Mouse (Mus musculus) kidney, postnatal 25 days (tissue): ENCODE measurements at regions not wholly inside any gene's neighbourhood (a gene's known extent, or its start where the extent isn't known, plus 50 kb on each side); places are given as distances from the start of the nearest gene placed in this dataset.
A peak's percentile ranks its signal among the peaks of the same experiment; 100 is the strongest.

Source experiments
- DNase-seq, 2 experiments: peaks; one replicate each; pipeline ENCODE4 v3.0.0; 2021; ENCODE audit warnings: mixed read lengths in 2 of 2

DNA sequence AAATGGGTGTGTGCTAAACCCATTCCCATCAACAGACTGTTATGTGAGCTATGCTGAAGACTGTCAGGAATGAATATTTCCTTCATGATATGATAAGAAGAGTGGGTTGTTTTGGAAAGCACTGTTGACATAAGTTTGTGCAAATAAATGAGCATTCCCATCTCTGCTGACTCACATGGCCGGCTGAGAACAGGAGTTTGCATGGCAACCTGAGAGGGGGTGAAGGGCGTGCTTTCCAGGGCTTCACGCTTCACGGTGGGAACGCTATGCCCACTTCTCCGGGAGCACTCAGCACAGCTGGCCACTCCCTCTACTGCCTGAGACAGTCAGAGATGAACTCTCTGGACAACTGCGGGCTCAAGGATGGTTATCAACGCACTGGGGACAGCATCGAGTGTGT is 348.9 kb upstream of the Slc24a5 start:
- DNase-seq, result no peak

DNA sequence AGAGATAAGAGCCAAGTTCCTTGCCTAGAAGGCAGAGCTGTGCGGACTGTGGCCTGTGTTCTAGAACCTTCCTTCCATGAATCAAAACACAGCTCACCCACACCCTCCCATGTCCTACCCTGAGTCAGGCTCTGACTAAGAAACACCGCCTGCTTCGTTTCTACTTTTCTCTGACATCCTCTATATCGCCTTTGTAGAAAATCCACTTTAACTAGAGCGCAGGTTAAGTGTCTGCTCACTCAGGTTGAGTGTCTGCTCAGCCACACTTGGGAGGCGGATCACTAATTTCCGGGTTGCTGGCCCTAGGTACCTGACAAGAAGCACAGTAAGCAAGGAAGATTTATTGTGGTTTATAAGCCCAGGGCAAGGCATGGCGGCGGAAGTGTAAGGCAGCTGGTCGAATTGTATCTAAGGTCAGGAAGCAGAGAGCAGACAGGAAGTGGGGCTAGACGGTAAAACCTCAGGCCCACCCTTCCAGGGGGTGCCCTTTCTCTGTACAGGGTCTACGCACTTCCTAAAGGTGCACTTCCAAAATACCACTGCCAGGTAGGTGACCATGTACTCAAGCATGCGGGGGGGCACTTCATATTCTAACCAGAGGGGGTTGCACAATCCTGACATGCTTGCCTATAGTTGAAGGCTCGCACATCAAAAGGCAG is 348.0 kb upstream of the Slc24a5 start:
- DNase-seq, result peak in 1 of 2 experiments; percentile 37

DNA sequence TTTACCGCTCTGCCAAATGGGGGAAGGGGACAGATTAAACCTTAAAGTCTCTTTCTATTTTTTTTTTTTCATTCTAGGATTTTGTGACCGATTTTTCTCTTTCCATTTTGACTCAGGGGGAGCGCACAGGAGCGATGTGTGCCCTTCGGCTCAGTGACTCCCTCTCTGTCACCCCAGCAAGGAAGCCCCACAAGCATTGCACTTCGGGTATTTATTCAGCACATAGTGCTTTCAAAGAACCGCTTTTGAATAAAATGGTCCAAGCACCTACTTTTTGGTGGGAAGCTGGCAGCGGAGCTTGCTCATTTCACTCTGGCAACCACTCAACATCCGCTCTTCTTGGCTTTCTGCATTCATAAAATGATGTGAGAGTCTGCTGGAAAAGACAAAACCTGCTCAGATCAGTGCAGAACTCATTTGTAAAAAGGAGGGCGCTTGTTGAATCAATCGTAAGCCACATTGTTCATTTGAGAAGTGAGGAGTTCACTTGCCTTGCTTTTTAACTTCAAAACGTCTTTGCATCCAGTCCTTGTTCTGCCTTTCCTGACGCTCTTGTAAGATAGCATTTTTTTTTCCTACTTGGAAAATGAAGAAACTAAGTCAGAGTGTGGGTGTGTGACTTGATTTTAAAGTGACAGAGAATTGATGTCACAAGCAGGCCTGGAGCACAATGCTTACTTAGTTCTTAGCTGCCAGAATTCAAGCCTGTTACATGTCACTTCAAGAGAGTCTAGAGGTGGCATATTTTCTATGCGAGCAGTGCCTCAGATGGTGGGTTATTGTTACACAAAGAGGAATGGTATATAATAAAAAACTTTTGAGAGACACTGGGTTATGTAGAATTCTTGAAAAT is 347.1 kb upstream of the Slc24a5 start:
- DNase-seq, result no peak

DNA sequence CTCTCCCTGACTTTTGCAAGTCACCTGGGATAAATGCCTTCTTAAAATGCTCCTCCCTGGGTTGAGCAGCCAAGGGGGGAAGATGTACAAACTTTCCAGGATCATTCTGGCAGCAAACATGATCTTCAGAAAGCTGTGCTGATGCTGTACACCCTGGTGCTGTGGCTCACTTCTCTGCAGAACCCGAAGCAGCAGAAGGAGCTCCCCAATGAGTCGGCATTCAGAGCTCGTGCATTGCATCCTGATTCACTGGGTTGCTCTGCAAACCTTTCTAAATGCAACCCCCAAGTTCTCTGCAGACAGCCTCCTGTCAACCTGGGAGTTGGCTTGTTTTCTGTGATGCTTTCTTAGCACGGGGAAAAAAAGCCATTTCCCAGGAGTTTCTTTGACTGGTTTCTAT is 343.8 kb upstream of the Slc24a5 start:
- DNase-seq, result no peak

DNA sequence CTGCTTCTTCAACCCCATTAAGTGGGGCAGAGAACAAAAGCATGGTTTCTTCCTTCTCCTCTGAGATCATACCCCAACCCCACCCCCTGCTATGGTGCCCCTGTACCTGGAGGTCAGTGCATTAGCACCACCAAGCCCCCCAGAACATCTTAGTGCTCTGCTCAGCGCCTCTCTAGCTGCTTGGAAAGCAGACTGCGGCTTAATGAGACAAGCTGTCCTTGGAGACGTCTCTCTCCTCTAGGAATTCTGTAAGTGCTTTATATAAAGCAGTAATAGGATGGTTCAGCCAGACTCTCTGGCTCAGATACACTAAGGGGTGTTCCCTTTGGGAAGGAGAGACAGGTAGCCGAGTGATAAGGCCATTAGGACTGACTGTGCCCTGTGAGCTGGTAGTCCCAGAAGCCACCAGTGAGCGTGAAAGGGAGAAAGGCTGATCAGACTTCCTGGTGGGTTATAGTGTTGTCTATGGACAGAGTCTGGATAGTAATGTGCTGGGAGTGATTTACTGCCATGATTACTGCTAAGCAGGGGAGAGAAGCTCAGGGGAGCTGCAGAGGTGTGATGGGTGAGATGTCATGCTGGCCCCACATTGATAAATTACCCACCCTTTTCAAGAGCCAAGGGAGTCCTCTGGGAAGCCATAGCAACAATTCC is 343.0 kb upstream of the Slc24a5 start:
- DNase-seq, result no peak

DNA sequence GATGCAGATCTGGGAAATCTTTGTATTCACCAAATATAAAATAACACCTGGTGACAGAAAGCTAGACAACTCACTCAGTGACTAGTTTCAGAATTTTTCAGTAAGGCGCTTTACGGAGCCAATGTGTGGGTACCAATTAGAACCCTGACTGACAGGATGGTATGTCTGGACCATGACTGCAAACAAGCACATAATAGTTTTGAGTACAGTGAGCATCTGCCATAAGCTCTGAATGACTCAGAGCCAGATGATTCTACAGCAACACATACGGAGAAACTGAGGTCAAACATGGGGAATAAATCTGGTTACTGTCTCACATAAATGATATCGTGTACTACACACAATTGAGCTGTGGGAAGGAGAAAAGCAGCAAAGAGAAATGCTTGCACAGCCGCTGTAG is 339.9 kb upstream of the Slc24a5 start:
- no peak for DNase-seq

DNA sequence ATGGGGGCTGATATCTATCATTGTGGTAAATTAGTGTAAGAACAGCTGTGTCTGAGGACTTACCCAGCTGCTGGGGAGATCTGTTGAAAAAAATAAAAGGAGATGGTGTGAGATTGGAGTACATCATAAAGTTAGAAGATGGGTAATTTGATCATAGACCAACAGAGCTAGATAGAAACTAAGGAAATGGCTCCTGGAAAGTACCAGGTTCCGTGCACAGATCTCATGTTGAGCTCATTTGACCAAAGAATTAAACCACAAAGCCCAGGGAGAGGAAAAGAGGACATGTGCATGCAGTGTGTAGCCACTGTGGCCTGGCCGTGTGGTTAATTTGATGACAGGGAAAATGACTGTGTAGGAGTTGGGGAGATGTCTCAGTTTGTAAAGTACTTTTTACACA is 335.3 kb upstream of the Slc24a5 start:
- no peak for DNase-seq

DNA sequence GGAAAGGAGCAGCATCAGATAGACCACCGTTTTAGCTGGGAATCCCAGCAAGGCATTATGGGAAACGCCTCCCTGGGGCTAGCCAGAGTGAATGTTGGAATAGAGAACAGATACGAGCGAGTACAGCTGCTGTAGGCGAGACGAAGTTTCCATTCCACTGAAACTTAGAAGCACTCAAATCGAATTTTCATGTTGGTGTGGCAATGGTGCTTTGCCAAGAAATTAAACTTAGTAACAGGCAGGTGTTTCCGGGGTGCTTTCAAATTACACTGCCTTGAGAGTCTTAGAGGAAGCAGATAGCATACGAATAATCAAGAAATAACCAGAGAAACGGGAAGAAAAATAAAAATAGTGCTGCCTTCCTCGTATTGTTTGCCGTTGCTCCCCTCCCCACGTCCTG is 327.1 kb upstream of the Slc24a5 start:
- DNase-seq, result no peak

DNA sequence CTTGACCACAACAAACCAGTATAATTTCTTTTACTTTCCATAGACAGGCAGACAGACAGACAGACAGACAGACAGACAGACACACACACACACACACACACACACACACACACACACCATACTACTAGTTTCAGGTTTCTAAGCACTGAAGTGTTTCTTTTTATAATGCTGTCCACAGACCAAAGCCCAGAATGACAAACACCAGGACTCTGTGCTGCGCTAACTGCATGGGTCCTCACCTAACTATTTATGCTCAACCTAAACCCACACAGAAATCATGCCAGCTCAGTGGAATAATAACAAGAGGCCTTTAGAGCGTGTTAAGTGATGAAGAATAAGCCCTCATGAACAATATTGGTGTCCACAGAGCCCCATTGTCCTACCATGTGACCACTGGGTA is 325.0 kb upstream of the Slc24a5 start:
- DNase-seq, result no peak

DNA sequence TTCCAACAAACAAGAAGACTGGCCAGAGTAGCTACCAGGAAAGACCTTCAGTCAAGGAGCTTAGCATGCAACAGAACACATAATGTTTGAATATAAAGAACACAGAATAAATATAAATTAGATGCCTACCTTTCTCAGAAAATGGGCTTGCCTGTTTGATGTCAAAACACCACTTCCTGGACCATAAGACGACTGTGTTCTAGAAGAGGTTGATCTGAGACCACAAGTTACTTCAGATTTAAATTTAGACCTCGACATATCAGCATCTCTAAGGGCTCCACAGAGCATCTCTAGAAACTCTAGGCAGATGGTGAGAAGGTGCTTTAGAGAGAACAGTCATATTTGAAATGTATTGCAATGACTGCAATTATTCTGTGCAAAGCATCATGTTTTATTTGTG is 322.9 kb upstream of the Slc24a5 start:
- no peak for DNase-seq

DNA sequence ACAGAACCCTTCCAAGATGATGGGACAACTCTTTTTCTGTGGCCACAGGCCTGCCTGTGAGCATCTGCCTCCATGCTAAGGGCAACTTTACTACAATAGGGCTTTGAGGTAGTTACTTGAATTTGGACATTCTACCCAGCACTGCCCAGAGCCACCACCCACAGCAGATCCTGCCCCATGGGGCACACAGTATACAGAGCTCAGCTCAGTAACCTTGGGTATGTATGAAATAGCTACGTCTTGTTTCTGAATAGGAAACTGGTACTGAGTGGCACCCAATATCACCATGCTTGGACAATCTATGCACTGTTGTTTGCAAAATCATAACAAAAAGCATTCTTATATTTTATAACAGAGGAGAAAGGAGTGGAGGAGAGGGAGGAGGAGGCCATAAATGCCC is 320.8 kb upstream of the Slc24a5 start:
- DNase-seq, result no peak

DNA sequence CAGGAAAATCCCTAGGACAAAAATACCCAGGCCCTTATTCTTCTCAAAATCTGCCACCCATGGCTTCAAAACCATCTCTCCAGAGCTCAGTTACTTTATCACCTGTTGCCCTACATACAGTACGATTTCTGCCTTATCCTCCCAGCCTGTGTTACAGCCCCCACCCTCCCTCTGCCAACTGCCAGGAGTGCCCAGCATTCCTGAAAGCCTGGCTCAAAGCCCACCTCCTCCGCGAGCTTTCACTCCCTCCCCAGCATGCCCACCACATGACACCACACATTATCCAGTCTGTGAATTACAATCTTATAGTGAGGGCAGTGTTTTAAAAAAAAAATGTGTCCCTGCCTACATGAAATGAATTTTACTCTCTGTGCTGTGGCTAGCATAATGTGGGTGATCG is 320.3 kb upstream of the Slc24a5 start:
- DNase-seq, result no peak

DNA sequence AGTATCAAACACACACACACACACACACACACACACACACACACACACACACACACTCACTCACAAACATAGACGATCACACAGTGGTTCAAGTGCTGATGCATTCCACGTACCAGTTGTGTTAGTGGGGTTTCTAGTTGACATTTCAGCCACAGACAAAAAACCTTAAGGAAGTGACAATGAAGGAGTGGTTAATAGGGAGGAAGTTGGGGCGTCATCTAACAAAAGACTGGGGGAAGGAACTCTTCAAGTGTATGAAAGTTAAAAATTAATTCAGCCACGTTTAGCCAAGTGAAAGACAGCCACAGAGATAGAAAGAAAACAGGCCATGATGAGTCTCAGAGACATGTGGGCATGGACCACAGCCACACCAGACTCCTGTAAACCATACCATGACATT is 316.1 kb upstream of the Slc24a5 start:
- DNase-seq, result no peak

DNA sequence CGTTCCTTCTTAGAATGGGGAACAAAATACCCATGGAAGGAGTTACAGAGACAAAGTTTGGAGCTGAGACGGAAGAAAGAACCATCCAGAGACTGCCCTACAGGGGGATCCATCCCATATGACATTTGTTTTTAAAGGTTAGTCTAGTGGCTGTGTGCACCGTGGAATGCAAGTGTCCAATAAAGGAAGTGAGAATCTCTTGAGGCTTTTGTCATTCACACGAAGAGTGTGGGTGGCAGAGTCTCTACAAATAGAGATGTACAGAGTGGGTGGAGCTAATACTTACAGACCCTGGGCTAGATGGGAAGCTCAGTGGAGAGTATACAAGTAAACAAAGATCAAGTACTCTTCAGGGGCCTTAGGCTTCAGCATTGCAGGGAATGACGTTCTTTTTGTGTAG is 314.2 kb upstream of the Slc24a5 start:
- no peak for DNase-seq

DNA sequence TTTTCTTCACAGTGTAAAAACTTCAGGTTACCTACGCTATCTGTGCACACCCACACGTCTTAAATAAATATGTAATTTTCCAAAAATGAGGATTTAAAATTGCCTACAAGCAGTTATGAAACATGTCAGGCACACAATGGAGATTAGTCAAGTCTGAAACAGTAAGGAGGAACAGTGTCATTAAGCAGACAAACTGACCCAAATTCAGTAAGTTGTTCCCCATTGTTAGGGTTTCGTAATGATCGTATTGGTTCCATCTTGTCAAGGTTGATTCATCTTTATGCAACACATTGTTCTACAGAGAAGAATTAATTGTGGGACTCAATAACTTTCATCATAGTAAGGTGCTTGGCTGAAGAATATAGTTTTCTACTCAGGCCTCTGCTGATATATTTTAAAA is 312.7 kb upstream of the Slc24a5 start:
- no peak for DNase-seq

DNA sequence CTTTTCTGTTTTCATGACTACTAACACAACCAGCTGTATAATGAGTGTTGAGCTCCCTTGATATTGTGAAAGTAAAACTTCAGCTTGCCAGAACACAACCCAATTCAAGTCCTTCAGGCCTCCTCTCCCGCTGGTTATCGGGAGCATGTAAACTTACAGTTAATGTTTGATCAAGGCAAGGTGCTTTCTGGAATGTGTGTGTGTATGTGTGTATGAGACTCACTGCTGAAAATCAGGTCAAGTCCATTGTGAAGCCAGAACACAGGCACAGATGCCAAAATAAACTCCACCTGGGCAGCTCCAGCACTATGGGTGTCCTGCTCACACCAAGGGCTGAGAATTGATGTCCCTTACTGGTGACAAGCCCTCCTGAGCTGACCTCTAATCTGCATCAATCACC is 308.9 kb upstream of the Slc24a5 start:
- DNase-seq, result peak; percentile 24 to 49

DNA sequence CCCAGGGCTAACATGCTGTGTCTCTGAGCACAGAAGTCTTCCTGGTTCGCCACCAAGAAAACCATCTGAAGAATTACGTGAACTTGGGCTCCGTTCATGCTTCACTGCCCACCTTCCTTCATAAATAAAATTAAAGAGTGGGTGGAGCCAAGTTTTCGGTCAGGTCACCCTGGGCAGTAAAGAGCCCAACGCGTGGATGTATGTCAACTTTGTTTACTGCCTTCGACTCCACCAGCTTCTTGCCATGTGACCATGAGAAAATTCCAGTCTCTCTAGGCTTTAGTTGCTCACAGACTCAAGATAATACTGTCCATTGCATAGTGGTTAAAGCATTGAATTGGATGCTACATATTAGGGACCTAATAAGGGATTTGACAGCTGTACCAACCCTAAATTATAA is 304.3 kb upstream of the Slc24a5 start:
- peak in 1 of 2 experiments; percentile 4 for DNase-seq

DNA sequence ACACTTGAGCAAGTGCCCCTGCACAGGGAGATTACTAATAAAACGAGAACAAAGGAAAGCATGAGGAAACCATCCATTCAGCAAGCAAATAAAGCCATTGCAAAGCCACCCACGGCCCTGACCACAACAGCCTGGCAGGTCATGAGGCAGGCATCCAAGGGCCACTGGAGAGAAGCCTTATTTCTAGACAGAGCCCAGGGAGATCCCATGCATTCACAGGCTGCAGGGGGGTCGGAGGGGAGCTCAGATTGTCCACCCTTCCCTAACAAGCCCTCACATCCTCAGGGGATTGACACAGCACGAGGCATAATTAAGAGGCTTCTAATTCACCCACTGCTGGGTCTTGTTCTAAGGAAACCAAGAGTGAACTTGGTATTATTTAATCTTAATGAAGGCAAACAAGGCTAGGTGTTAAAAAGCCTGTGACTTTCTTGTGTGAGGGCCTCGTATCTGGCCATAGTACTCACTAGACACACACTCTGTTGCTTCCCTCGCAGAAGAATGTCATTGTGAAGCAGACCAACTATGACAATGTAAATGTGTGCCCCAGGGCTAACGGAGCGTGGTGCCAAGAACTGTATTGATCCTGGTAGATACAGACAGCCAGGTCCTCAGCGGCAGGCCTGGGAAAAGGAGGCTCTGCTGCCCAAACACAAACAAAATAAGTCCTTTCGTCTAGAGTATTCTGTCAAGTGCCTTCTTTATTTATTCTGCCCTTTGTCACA is 303.6 kb upstream of the Slc24a5 start:
- no peak for DNase-seq

DNA sequence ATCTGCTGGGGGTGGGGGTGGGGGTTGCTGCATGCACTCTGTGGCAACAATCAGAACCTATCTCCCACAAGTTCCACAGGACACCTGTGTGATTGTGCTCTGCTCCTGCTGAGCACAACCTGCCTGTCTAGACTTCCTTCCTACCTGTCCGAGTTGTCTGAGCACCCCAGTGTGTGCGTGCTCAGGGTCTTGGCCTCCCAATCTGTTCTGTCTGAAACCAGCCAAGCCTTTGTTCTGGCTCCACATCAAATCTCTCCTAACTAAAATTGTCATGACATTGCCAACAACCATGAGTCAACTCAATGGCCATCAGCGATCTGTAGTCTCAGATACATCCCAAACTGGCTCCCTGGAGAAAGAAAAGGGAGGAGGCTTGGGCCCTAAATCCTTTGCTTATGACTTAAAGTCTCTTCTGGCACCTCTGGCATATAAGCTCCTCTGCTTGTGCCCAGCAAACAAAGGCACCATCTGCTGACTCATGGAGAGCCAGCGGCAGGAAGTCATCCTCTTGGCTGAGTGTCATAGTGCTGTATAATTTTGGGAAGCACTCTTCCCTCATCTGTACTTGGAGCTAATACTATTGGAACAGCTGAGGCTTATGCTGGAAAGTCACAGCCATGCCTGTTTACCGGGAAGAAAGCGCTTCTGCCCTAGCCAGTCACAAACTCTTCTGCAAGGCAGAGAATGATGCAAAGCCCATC is 298.5 kb upstream of the Slc24a5 start:
- no peak for DNase-seq

DNA sequence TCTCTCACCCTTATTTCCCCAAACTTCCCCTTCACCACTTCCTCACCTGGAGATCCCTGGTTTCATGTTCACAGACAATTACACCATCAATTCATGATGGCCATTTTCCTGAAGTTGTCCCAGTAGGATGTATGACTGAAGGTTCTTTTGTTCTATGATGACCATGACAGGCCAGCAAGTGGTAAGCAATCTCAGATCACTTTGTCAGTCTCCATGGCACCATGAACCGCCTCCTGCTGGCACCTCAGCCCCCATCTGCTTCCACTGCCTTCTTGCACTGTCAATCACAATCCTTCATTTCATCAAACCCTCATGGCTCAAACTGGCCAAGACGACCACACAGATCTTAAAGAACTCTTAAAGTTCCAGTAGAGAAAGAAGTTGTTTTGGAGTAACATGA is 297.9 kb upstream of the Slc24a5 start:
- DNase-seq, result no peak

DNA sequence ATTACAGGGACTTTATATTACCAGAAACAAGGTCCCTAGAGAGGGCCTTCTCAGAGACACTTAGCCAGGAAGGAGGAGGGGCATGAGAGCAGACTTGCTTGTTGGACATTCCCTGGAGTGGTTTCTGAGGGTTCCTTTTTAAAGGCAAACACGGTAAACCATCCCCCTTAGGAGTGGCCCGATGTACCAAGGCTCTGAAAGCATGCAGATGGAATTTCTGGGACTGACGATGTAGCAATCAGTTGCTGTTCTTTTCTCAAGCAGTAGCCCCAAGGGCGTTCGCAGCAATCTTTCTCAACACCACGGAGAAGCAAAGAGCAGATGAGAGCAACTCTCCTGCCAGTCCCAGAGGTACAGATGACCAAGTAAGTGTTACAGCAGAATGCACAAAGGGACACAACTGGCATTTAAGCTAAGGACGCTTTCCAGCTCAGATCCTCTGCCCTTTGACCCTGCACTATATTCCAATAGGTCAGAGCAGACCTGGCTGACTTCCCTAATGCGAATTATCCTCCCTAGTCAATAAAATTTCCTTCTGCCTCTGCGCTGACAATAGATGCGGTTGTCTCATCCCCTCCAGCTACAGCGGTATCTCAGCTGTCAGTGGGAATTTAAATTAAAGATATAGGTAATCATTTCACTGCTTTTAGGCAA is 295.7 kb upstream of the Slc24a5 start:
- no peak for DNase-seq

DNA sequence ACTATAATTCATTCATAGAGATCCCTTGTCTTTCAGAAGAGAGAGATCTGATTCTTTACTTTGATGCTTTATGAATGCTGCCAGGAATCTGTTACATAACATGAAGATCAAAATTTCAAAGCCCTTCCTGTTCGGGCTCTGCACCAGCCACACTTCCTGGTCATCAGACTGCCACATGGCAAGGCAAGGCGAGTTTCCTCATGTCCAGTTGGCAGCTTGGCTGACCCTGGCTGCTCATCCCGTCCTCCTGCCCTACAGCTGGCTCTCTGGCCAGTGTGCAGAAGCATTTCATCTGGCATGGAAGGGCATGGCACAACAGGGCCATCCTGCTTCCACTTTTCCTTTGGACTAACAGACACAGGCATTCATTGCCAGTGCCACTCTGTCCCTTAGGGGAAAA is 292.2 kb upstream of the Slc24a5 start:
- peak; percentile 5 to 70 for DNase-seq
